Mouse (Mus musculus) midbrain, embryonic 14.5 days (tissue): Measurements from ENCODE around the gene Ppp1r16b. TPM values are rescaled to one million over a fixed set of nuclear protein-coding genes. Genes with fewer than 3 reads are reported as not detected.
A peak's percentile ranks its signal among the peaks of the same experiment; 100 is the strongest.

Source experiments
- ATAC-seq: fragments of 200-750 bp; cut with Nextera tagmentation; 2 replicates; pipeline ENCODE4 v1.8.0; 2017; ENCODE audit warnings: moderate number of reproducible peaks, moderate library complexity; ENCODE audit not compliant: low FRiP score, low TSS enrichment
- DNase-seq: peaks from one replicate; pipeline ENCODE4 v3.0.0-alpha.2; 2015
- H3K27ac ChIP-seq: fragments of 300-500 bp; sonication (generic); replicated peaks from 2 replicates; pipeline ENCODE4 v1.5.1; 2014; ENCODE audit warnings: mild to moderate bottlenecking, low read depth, low read length, moderate library complexity
- H3K27me3 ChIP-seq: fragments of 300-500 bp; sonication (generic); 2 replicates; pipeline ENCODE4 v1.6.1; 2014; ENCODE audit warnings: low read length, control low read depth, mixed read lengths; ENCODE audit not compliant: control insufficient read depth, insufficient read depth
- H3K36me3 ChIP-seq: fragments of 300-500 bp; sonication (generic); 2 replicates; pipeline ENCODE4 v1.6.1; 2014; ENCODE audit warnings: low read length, control low read depth; ENCODE audit not compliant: control insufficient read depth, insufficient read depth
- H3K4me1 ChIP-seq: fragments of 300-500 bp; sonication (generic); 2 replicates; pipeline ENCODE4 v1.6.1; 2014; ENCODE audit warnings: mild to moderate bottlenecking, antibody characterized with exemption, low read length, control low read depth; ENCODE audit not compliant: control insufficient read depth, insufficient read depth
- H3K4me2 ChIP-seq: fragments of 300-500 bp; sonication (generic); 2 replicates; pipeline ENCODE4 v1.6.1; 2014; ENCODE audit warnings: mild to moderate bottlenecking, low read length, moderate library complexity
- H3K4me3 ChIP-seq: fragments of 300-500 bp; sonication (generic); replicated peaks from 2 replicates; pipeline ENCODE4 v1.5.1; 2014; ENCODE audit warnings: low read depth, low read length
- H3K9ac ChIP-seq: fragments of 300-500 bp; sonication (generic); replicated peaks from 2 replicates; pipeline ENCODE4 v1.6.1; 2014; ENCODE audit warnings: mild to moderate bottlenecking, low read length, moderate library complexity
- H3K9me3 ChIP-seq: fragments of 300-500 bp; sonication (generic); 2 replicates; pipeline ENCODE4 v1.6.1; 2016; ENCODE audit warnings: low read length, control low read depth, mixed read lengths; ENCODE audit not compliant: control insufficient read depth
- WGBS: fragments of 180-500 bp; shearing (Covaris S2); extraction: QIAGEN DNeasy Blood & Tissue Kit; methylation state at CpG from one replicate; pipeline ENCODE4 v1.1.7; 2014; 5-methylcytosine and 5-hydroxymethylcytosine counted together
- polyA plus RNA-seq: library from polyadenylated mRNA; unstranded; fragments of >200 nt; fragmentation: Nextera tagmentation; extraction: Ambion mirVana; gene quantifications from 2 replicates; pipeline ENCODE4 v1.2.1, GENCODE M21; 2014

Gene Ppp1r16b
- polyA plus RNA-seq, 1 experiment from 2014 or later: 16.1 TPM

DNA sequence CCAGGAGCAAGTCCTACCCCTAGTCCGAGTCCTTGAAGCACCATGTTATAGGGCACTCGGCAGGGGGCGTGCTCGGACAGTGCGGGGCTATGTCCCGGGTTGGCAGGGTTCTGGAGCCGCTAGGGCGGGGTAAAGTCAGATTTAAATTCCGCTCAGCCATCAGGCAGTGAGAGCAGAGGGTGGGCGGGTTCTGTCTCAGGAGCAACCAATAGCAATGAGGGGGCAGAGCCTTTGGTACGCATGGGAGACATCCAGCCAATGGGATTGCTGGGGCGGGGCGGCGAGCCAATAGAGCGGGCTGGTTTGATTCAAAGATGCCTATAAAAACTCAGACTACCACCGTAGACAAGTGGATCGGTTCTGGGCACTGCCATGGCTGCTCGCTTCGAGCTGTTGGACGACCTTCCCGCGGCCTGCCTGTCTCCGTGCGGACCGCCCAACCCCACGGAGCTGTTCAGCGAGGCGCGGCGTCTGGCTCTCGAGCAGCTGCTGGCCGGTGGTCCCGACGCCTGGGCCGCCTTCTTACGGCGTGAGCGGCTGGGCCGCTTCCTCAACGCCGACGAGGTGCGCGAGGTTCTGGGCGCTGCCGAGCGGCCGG, 102.6 kb downstream of the Ppp1r16b start, which contains the start of gene Fam83d:
Fam83d (plus strand) TSS at position 352 of the 598 bp plus-strand sequence.
- WGBS: under 1% methylated on average over 48 of the region's 48 CpGs
- Histone ChIP-seq H3K9ac (peak within 1 kb of the TSS; percentile 53), H3K4me1 (peaks cover 23% of the 10 kb centered on the region), H3K36me3 (no peaks in the 10 kb centered on the region), H3K27me3 (no peaks in the 10 kb centered on the region), H3K4me2 (peak within 1 kb of the TSS; percentile 98), H3K4me3 (peak within 1 kb of the TSS; percentile 56), H3K27ac (no peak within 1 kb of the TSS), H3K9me3 (no peaks in the 10 kb centered on the region)
- peak; percentile 97 for ATAC-seq
- peak; percentile 97 for DNase-seq

DNA sequence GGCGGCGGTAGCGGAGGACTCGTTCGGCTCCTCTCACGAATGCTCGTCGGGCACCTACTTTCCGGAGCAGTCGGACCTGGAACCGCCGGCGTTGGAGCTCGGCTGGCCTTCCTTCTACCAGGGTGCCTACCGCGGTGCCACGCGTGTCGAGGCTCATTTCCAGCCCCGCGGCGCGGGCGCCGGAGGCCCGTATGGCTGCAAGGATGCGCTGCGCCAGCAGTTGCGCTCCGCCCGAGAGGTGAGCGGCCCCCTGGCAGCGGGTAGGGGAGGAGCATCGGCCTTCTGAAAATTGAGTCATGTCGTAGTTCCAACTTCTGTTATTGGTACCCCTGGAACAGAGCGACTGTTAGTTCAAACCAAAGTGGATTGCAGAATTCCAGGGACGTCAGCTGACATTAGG, 103.2 kb downstream of the Ppp1r16b start:
- Histone ChIP-seq H3K9me3 (no peaks in the 10 kb centered on the region), H3K4me3 (peak overlapping the region; percentile 56), H3K4me1 (peaks cover 23% of the 10 kb centered on the region), H3K4me2 (peak overlapping the region; percentile 98), H3K36me3 (no peaks in the 10 kb centered on the region), H3K27me3 (no peaks in the 10 kb centered on the region), H3K27ac (no peak overlapping the region), H3K9ac (peak overlapping the region; percentile 53)
- DNase-seq (peak; percentile 62), ATAC-seq (peak; percentile 10; the same call in 1 of the 2 replicates)
- WGBS: under 1% methylated on average over 37 of the region's 37 CpGs

DNA sequence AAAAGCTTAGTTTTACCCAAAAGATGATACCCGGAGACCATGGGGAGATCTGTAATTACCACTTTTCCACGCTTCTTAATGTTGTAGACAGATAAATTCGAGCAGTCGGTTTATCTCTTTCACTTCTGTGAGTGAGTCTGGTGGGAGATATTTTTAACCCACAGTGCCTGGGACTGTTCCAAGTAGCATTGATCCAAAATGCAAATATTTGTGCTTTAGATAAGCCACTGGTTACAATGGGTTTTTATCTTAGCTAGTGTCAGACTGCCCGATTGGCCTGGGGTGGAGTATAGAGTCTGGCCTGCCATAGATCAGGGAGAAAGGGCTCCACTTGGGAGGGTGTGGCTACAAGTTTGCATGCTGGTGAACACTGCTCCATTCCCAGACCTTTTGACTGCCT, 103.6 kb downstream of the Ppp1r16b start:
- H3K4me1 ChIP-seq: peaks cover 23% of the 10 kb centered on the region
- DNase-seq (peak; percentile 8), ATAC-seq (no peak)
- no peaks in the 10 kb centered on the region for H3K36me3 ChIP-seq
- WGBS: 3% methylated on average over 5 of the region's 5 CpGs
- no peak overlapping the region for H3K27ac ChIP-seq
- H3K4me3 ChIP-seq: peak overlapping the region; percentile 56
- no peaks in the 10 kb centered on the region for H3K27me3 ChIP-seq
- peak overlapping the region; percentile 98 for H3K4me2 ChIP-seq
- H3K9ac ChIP-seq: no peak overlapping the region; the same call in 1 of the 2 replicates
- no peaks in the 10 kb centered on the region for H3K9me3 ChIP-seq

DNA sequence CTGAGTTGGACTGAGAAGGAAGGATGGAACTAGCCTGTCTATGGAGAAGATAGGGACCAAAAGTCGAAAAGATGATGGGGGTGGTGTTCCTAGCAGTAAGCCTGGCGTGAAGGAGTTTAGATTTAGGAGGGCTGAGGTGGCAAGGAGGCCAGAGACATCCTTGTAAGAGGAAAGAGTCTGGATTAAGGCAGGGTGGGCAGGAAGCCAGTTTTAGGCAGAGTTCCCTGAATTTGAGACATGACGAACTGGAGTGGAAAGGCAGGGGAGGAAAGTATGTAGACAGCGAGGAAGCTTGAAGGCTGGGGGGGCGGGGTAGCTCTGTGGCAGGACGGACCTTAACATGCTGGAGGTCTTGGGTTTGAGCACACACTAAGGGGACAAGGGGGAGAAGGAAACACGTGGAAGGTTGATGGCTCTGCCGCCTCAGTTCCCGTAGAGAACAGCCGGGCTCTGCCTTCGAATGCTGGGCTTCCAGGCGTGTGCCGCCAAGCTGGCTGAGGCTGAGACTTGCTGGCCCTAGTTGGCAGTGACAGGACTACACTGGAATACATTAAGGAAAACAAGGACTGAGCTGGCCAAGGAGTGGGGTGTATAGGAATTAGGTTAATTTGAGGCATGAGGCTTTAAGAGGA, 105.0 kb downstream of the Ppp1r16b start:
- no peak overlapping the region for H3K9ac ChIP-seq
- H3K4me2 ChIP-seq: peak overlapping the region; percentile 98
- H3K27ac ChIP-seq: no peak overlapping the region
- H3K36me3 ChIP-seq: no peaks in the 10 kb centered on the region
- no peak overlapping the region for H3K4me3 ChIP-seq
- WGBS: 40% methylated on average over 13 of the region's 13 CpGs
- H3K9me3 ChIP-seq: no peaks in the 10 kb centered on the region
- H3K27me3 ChIP-seq: no peaks in the 10 kb centered on the region
- peaks cover 23% of the 10 kb centered on the region for H3K4me1 ChIP-seq
- peak; percentile 53 for DNase-seq
- no peak for ATAC-seq

DNA sequence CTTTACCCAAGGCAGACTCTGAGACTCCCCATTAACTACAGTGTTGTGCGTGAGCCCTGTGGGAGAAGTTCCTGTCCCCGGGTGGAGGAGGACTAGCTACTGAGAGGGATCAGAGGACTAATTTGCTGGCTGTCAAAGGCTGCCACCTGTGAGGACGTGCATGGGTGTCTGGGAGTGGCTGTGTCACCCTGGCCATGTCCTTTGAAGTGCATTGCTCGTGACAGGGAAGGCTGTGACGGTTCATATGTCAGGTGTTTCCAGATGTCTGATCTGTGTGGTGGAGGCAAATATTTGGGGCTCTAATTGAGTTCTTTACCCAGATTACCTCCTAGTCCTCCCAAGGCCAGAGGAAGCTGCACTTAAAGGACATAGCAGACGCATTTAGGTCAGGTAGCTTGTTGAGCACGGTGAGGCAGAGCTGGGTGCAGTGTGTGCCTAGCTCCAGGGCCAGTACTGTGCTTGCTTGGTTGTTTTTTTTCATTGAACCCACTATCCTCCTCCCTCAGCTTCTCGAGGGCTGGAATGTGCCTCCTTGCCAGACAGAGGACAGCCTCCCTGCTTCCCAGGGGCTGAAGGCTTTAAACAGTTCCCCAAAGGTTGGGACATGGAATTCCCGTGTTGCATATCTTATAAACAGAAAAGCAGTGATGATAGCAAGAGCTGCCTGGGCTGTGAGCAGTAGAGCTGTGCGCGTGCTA, 106.0 kb downstream of the Ppp1r16b start:
- H3K36me3 ChIP-seq: no peaks in the 10 kb centered on the region
- ATAC-seq (no peak), DNase-seq (no peak)
- peaks cover 23% of the 10 kb centered on the region for H3K4me1 ChIP-seq
- H3K4me2 ChIP-seq: no peak overlapping the region
- 60% methylated on average over 11 of the region's 11 CpGs for WGBS
- H3K9me3 ChIP-seq: no peaks in the 10 kb centered on the region
- no peak overlapping the region for H3K9ac ChIP-seq
- H3K27me3 ChIP-seq: no peaks in the 10 kb centered on the region
- H3K4me3 ChIP-seq: no peak overlapping the region
- H3K27ac ChIP-seq: no peak overlapping the region

DNA sequence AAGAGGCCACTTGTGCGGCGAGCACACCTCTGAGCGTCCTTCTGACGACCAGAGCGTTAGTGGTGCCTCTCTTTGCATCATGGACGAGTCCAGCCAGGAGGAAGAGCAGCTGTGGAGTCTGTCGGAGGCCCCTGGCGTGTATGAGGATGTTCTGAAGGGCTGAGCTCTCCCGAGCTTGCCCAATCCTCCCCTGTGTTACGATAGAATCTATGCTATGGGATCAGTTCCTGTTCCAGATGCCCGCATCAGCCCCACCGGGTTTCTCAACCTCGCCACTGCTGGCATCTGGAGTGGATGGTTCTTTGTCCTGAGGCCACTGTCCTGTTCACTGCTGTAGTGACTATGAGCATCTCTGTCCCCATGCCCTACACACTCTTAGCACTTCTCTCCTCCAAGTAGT, 107.6 kb downstream of the Ppp1r16b start:
- H3K4me2 ChIP-seq: no peak overlapping the region
- H3K27ac ChIP-seq: no peak overlapping the region
- no peaks in the 10 kb centered on the region for H3K36me3 ChIP-seq
- no peak overlapping the region for H3K9ac ChIP-seq
- no peak overlapping the region for H3K4me3 ChIP-seq
- peaks cover 23% of the 10 kb centered on the region for H3K4me1 ChIP-seq
- WGBS: 88% methylated on average over 13 of the region's 13 CpGs
- no peaks in the 10 kb centered on the region for H3K9me3 ChIP-seq
- ATAC-seq (no peak), DNase-seq (no peak)
- H3K27me3 ChIP-seq: no peaks in the 10 kb centered on the region

DNA sequence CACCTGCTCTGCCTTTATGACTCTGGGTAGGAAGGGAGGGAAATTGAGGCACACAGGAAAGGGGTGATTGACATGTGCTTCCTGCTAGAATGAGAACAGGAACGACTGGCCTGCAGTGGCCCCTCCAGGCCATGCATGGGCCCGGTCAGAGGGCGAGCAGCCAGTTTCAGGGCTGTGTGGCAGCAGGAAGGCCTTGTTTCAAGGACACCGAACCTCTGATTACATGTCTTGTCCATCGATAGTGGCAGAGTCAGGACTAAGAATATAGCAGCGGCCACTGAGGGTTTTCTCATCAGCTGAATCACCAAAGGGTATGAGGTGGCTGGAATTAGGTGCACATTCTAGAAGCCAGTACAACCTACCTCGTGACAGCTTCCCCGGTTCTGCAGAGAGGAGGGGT, 109.7 kb downstream of the Ppp1r16b start:
- Histone ChIP-seq H3K27me3 (no peaks in the 10 kb centered on the region), H3K9me3 (no peaks in the 10 kb centered on the region), H3K9ac (no peak overlapping the region), H3K4me3 (no peak overlapping the region), H3K36me3 (no peaks in the 10 kb centered on the region), H3K4me1 (peaks cover 7% of the 10 kb centered on the region; the same call in 1 of the 2 replicates), H3K4me2 (no peak overlapping the region), H3K27ac (no peak overlapping the region)
- ATAC-seq (no peak), DNase-seq (no peak)
- WGBS: 86% methylated on average over 8 of the region's 8 CpGs

DNA sequence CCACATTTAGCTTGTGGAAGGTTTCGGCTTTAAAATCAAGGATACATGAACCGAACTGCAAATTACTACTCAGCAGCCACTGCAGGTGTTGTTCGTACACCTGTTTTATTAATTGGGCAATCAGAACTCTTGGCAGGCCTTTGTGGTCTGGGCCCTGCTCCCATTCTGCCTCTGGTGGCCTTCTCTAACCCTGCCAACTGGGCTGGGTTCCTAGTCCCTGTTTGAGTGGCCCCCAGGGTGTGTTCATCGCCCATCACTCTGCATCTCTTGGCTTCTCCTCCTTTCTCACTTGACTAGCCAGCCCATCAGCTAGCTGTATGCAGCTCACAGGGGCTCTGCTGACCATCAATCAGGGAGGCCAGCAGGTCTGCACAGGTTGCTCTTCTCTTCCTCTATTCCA, 111.5 kb downstream of the Ppp1r16b start:
- Histone ChIP-seq H3K4me1 (0 out of 2 replicates have a peak, but pooled peaks cover 3% of the 10 kb centered on the region), H3K27me3 (no peaks in the 10 kb centered on the region), H3K9me3 (no peaks in the 10 kb centered on the region), H3K36me3 (no peaks in the 10 kb centered on the region), H3K9ac (no peak overlapping the region), H3K4me3 (no peak overlapping the region), H3K4me2 (no peak overlapping the region), H3K27ac (no peak overlapping the region)
- ATAC-seq: no peak
- DNase-seq: no peak
- 97% methylated on average over 4 of the region's 4 CpGs for WGBS
